Mouse (Mus musculus) ES-CJ7 (cell line): Measurements from ENCODE around the gene Tmem51.

Experiments
- DNase-seq: peaks from one replicate; pipeline ENCODE4 v3.0.0; 2011; ENCODE audit warnings: low read depth, low spot score

Tmem51 gene

GRCm38 (mm10) chr4:142084131-142084899 lies at the start of gene Tmem51:
Gene Tmem51, minus strand, starts transcription at chr4:142084304.
- DNase-seq: peak; percentile 57

DNA sequence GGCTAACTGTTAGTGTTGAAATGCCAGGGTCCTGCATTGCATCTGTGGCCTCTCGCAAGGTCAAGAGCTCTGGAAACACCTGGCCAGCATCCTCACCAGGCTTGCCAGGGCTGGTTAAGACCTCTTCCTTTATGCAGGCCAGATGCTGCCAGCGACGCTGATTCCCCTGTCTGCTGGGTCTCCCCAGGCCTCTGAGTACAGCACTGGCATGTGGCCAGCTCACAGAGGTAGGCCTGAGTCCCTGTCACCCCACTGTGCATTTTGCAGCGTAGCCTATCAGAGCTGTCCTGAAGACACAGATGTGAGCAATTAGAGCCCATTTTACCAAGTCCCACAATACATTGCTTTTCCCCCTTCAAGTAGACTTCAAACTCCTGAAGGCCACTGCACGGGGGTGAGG lies 46.1 kb upstream of the Tmem51 start:
- no peak for DNase-seq

- DNase-seq: no peak
These were observed 43.2 kb upstream of the Tmem51 start for GRCm38 (mm10) chr4:142127275-142127788.

DNA sequence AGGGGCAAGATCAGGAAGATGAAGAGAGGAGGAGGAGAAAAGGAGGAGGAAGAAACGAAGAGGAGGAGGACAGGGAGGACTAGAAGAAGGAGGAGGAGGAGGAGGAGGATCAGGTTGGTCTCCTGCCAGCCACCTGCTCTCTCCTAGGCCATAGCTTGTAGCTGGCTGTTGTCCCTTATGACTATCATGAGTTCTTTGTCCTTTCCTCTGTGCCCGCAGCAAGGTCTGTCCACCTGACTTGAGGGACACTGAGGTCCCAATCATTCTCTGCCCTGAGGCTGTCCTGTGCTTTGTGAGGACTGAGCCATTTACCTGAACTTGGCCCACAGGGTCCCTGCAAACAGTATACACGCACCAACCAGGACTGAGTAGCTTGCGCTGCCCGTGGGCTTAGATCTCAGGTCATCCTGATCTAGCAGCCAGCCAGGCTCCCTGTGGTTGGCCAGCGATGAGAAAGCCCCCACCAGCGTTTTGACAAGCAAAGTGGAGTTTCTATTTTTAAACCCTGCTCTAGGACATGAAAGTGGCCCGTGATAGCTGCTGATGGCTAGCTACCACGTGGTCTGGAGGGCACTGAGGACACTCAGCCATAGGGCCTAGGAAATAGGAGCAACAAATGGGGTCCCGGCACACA lies 42.7 kb upstream of the Tmem51 start:
- DNase-seq: no peak

GRCm38 (mm10) chr4:142121164-142121563 lies 37.1 kb upstream of the Tmem51 start:
- no peak for DNase-seq

- no peak for DNase-seq
These were observed 34.4 kb upstream of the Tmem51 start for GRCm38 (mm10) chr4:142118522-142118921.

DNA sequence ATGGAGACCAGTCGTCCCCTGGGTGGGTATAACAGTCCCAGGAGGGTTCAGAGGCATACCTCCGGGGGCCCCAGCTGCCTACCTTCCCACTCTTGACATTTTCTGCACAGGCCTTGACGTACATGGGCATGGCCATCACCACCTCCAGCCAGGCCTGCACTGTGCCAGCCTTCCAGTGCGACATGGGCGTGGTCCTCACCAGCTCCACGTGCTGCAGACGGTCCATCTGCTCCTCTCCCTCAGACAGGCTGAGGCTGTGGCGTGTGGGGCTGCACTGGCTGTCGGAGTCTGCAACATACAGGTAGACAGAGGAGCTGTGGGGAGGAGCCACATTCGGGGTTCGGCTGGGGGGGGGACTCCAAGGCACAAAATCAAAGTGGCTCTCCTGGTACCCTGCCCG lies 33.9 kb upstream of the Tmem51 start:
- no peak for DNase-seq

GRCm38 (mm10) chr4:142113306-142113705 lies 29.2 kb upstream of the Tmem51 start:
- peak; percentile 56 for DNase-seq

DNA sequence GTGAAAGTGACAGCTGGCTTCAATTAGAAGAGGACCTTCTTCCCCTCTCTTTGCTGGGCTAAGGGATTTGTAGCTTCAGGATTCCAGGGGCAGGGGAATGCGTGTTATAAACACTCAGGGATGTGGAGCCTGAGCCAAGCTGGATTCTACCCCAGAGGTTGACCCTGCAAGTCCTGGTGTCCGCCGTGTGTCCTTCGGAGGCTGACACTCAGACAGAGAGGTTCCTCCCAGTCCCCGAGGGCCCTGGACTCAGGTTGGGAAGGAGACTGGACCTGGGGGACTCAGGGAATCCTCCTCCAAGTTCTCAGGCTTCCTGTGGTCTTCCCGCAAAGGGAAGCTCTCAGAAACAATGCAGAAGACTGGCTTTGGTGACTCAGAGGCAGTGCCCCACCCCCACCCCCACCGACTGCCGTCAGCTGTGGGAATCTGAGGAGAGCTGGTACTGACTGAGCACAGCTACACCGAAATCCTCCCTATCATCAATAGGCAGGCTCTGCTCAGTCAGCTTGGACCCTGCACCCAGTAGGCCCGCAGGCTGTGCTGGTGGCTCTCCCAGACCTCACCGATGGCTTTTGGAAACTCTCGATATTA lies 19.1 kb upstream of the Tmem51 start:
- DNase-seq: no peak

DNA sequence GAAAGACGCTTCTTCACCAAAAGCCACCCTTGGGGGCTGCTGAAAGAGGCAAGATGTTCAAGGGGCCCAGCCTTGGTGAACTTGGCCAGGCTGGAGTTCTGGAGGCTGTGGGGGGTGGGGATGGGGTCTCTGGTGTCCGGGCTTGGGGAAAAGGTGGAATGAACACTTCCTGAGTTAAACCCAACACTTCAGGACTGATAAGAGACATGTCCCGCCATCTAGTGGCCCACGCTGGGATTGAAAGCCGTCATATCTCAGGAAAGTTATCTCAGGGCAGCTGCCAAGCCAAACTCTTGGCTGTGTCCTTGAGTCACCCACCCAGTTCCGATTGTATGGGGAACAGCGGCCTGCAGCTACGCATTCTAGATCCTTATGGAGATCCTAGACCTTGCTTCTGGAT lies 14.2 kb upstream of the Tmem51 start:
- DNase-seq: peak; percentile 84

DNA sequence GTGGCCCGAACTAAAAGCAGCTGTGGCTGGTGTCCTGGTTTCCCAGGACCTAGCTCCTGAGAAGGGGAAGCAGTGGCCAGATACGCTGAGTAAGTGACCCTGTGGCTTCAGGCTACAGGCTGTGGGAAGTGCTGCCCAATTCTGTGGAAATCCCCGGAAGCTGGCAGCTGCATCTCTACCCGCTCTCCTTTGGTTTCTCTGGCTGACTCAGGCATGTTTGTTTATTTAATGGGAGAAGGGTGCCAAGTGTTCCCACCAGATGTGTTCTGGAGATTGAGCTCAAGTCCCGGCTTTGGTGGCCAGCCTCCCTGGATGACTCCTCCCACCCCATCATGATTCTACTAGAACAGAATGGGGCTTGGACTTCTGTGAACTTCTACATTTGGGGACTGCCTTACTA lies 13.8 kb upstream of the Tmem51 start:
- no peak for DNase-seq

DNA sequence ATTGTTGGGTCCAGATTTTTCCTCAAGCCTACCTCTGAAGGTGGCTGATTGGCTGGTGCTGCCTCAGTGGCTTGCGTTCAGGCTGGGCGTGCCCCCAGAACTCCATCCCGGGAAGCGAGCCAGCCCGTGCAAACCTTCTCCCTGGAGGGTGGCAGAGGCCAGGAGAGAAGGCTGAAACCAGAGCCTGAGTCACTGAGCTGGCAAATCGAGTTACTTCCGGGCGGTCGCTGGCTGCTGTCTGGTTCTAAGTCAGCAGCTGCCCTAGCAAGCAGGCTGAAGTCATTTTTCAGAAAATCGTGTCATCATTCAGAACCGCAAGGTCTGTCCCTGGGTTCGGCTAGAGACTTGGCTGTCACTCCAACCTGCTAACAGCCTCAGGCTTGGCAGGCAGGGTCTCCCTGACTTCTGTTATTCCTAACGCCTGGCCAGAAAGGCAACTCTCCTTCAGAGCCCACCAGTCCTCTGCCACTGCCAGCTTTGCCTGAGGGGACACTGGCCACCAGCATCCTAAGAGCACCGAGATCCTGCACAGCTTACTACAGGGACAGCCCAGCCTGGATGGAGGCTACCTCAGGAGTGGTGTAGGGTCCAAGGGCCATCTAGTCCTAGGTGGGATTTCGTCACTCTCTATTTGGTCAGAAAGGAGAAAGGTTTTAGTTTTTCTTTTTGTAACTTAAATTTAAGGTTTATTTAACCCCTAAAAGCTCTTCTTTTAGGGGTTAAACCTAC lies 11.6 kb upstream of the Tmem51 start:
- DNase-seq: no peak

DNA sequence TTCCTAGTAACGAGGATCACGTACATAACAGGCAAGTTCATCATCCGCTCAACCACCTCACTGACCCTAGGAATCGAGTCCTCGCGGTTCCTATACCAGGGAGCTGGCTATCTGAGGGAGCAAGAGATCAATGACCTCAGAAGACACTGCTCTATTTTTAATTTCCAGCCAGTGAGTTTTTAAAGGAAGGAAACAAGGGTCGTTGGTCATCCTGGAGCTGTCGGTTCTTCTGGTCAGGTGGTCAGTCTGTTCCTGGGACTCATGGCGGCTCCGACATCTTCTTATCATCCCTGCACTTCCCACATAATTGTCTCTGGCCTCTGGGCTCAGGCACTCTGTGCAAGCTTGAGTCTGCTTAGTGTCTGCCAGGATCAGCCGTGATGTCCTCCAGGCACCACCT lies 10.3 kb upstream of the Tmem51 start:
- no peak for DNase-seq

- no peak for DNase-seq
These were observed 7.0 kb upstream of the Tmem51 start for GRCm38 (mm10) chr4:142091100-142091499.

GRCm38 (mm10) chr4:142089966-142090365 lies 5.9 kb upstream of the Tmem51 start:
- no peak for DNase-seq

DNA sequence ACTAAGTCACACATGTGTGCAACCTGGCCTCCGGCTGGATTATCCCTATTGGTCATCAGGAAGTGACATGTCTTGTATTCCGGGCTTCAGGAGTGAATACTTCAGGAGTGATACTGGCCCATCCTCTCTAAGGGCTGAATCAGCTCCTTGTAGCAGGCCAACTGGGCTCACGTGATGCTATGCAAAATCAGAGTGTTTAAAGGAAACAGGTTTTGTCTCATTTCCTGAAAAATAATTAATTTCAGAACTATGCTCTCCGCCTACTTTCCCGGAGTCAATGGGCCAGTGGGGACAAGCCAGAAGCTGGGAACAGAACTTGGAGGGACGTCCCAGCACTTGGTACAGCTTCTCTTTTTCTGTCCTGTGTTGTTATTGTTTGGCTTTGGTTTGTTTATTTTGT lies 4.7 kb upstream of the Tmem51 start:
- no peak for DNase-seq

DNA sequence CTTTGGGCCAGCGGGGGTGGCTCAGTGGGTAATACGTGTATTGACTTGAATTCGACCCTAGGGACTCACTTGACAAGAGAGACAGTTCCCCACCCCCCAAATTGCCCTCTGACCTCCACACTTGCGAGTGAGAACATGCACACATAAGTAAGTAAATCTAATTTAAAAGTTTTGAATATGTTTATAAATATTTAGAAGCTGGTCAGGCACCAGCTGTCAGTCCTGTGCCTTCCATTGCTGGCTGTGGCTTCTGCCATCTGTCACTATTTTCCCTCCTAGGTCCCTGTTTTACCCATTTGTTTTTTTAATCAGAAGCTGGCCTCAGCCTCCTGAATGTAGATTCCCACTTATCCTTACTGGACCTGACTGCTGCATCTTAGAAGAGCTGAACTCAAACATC lies 4.3 kb upstream of the Tmem51 start:
- DNase-seq: no peak

- DNase-seq: peak; percentile 61
These were observed 946 bp upstream of the Tmem51 start for GRCm38 (mm10) chr4:142084936-142085563.

DNA sequence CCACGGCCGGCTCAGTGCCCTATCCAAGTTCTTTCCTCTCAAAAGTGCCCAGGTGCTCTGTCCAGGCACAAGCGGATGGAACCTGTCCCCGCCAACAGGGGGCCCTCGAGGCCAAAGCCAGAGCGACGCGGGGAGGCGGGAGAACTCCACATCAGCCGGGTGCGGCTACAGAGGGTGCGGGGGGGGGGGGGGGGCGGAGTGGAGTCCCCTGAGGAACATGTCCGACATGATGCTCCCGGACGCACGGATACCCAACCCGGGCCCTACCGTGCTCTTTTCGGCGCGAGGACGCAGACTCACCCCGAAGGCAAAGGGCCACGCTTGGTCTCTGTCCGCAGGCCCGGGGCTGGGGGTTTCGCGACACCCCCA lies 358 bp downstream of the Tmem51 start:
- DNase-seq: peak; percentile 71

DNA sequence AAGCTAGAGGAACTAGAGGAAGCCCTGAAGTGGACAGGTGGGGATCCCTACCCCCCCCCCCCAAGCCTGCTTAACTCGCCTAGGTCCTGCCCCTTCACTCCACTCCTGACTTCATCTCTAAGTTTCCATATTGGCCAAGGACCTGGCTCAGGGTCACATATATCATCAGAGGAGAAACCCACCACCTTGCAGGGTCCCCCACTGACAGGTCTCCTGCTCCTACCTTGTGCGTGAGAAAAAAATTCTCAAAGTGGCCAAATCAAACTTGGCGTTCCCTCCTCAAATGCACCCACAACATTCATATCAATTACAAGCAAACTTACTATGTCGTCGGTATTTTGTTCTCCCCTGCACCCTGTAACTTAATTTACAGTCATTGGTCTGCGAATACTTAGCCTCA lies 911 bp downstream of the Tmem51 start:
- no peak for DNase-seq

GRCm38 (mm10) chr4:142082703-142083102 lies 1.4 kb downstream of the Tmem51 start:
- no peak for DNase-seq
